ENCODE assay signal across 22 mouse cellular contexts in the genomic region with DNA sequence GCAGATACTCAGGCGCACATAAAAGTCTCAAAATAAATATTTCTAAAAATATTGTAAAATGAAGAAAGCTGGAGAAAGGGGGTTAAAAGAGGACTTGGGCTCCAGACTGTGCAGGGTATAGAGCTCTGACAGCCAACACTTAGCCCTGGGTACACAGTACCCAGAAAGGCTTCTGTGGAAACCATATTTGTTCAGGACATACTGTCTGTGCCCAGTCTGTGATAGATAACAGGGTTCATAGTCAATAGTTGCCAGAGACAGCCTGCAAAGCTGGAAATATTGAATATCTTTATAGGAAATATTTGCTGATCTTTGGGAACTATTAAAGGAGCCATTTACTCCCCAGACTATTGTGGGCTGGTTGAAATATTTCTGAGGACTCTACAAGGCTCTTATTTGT. TPM values are rescaled to one million over a fixed set of nuclear protein-coding genes. Genes with fewer than 3 reads are reported as not detected.
DNase-seq lines count a peak whose midpoint lies in the region; ATAC-seq and TF ChIP-seq lines count a peak whose summit lies in the region.
"Had no signal": no experiment of that assay in that cellular context is flagged by ENCODE, and none has a peak within 500 bp of the region (broad histone marks: within the 10 kb centered on the region; RNA-seq: fewer than 3 reads in every experiment).

No protein-coding gene starts in this region.

- H3K9ac ChIP-seq in liver, adult 2 months (ENCODE audit: low read depth, low read length): no peak overlapping the region; the same call in 1 of the 2 replicates
- no peak overlapping the region for H3K9ac ChIP-seq in liver, embryonic 11.5 days (ENCODE audit: low read depth, low read length)
- no peak overlapping the region for H3K9ac ChIP-seq in liver, postnatal 0 days (replicated peaks)
- H3K9ac ChIP-seq in liver, embryonic 12.5 days: no peak overlapping the region

- peak; percentile 85 for DNase-seq in liver, adult 2 months (ENCODE audit: extremely low read depth, low read depth, low spot score)
- no peak for DNase-seq in liver, embryonic 11.5 days (ENCODE audit: low spot score)
- DNase-seq in liver, postnatal 0 days: no peak
- no peak for DNase-seq in right cerebral cortex, postnatal 14 days
- DNase-seq: adrenal gland, adult 2 months; adrenal gland, adult 8-10 months; adrenal gland, postnatal 10 days; adrenal gland, postnatal 14 days; adrenal gland, postnatal 25 days; adrenal gland, postnatal 36 days; B cell, adult 2 months; cerebellum, adult 11 months; cerebellum, adult 11-12 months; cerebellum, adult 18-20 months had no signal

- no peaks in the 10 kb centered on the region for H3K36me3 ChIP-seq in liver, adult 2 months (ENCODE audit: control insufficient read depth, insufficient read depth, low read length)
- H3K36me3 ChIP-seq in liver, embryonic 11.5 days (ENCODE audit: control insufficient read depth, insufficient read depth, low read length): no peaks in the 10 kb centered on the region
- no peaks in the 10 kb centered on the region for H3K36me3 ChIP-seq in liver, postnatal 0 days (replicated peaks; ENCODE audit: insufficient read depth, low read length)
- H3K36me3 ChIP-seq in liver, embryonic 12.5 days: no peaks in the 10 kb centered on the region
- H3K36me3 ChIP-seq: G1E had no signal

- TF ChIP-seq EP300 in liver, postnatal 0 days (IDR thresholded peaks at IDR 0.05; ENCODE audit: low read depth): peak; percentile 55

- peak overlapping the region; percentile 70 for H3K27ac ChIP-seq in liver, adult 2 months (replicated peaks; ENCODE audit: insufficient read depth, low read depth, low read length)
- no peak overlapping the region for H3K27ac ChIP-seq in liver, embryonic 11.5 days (ENCODE audit: low read depth, low read length)
- peak overlapping the region; percentile 45 for H3K27ac ChIP-seq in liver, postnatal 0 days (ENCODE audit: low read depth)
- no peak overlapping the region for H3K27ac ChIP-seq in liver, embryonic 12.5 days
- H3K27ac ChIP-seq in embryonic fibroblast, embryonic 13.5 days (ENCODE audit: insufficient read depth, low read length): peak overlapping the region; percentile 38; the same call in 1 of the 2 replicates

- H3K79me2 ChIP-seq in liver, adult 2 months (ENCODE audit: control insufficient read depth, insufficient read depth, low read length): no peaks in the 10 kb centered on the region

- no peak for TF ChIP-seq CTCF in liver, adult 2 months (IDR thresholded peaks at IDR 0.05; ENCODE audit: low read depth, low read length)
- no peak for TF ChIP-seq CTCF in liver, postnatal 0 days (IDR thresholded peaks at IDR 0.05; ENCODE audit: low read depth)
- no peak for TF ChIP-seq CTCF in embryonic fibroblast, embryonic 13.5 days (IDR thresholded peaks at IDR 0.05; ENCODE audit: borderline replicate concordance, insufficient read depth, low read length)

- H3K4me3 ChIP-seq in liver, adult 2 months (ENCODE audit: insufficient read depth, low read depth, low read length): no peak overlapping the region
- no peak overlapping the region for H3K4me3 ChIP-seq in liver, embryonic 11.5 days (ENCODE audit: low read depth, low read length)
- H3K4me3 ChIP-seq in liver, postnatal 0 days (ENCODE audit: low read depth, low read length): no peak overlapping the region
- H3K4me3 ChIP-seq in liver, embryonic 12.5 days: no peak overlapping the region
- no peak overlapping the region for H3K4me3 ChIP-seq in embryonic fibroblast, embryonic 13.5 days (ENCODE audit: insufficient read depth, low read length)

- H3K27me3 ChIP-seq in liver, adult 2 months (ENCODE audit: control insufficient read depth, insufficient read depth, low read length): no peaks in the 10 kb centered on the region
- H3K27me3 ChIP-seq in liver, embryonic 11.5 days (replicated peaks; ENCODE audit: control insufficient read depth, insufficient read depth, low read length): no peaks in the 10 kb centered on the region
- H3K27me3 ChIP-seq in liver, postnatal 0 days (ENCODE audit: insufficient read depth, low read length): no peaks in the 10 kb centered on the region
- H3K27me3 ChIP-seq in liver, embryonic 12.5 days (replicated peaks): peaks cover 14% of the 10 kb centered on the region; the same call in 1 of the 2 replicates
- H3K27me3 ChIP-seq: CH12.LX, Patski had no signal

- H3K9me3 ChIP-seq in liver, embryonic 11.5 days (ENCODE audit: control insufficient read depth, low read length): no peaks in the 10 kb centered on the region
- no peaks in the 10 kb centered on the region for H3K9me3 ChIP-seq in liver, postnatal 0 days (ENCODE audit: low read length)
- H3K9me3 ChIP-seq in liver, embryonic 12.5 days (replicated peaks): no peaks in the 10 kb centered on the region
- H3K9me3 ChIP-seq: G1E had no signal

- no peak for ATAC-seq in liver, embryonic 11.5 days (replicated peaks; ENCODE audit: low FRiP score)
- peak; percentile 47 for ATAC-seq in liver, postnatal 0 days
- ATAC-seq in liver, embryonic 12.5 days: no peak; the same call in 1 of the 2 replicates
- ATAC-seq: activated CD4-positive, CD25-positive, alpha-beta regulatory T cell, adult 4 months; CD4-positive, CD25-positive, alpha-beta regulatory T cell, adult 4 months; Patski had no signal

- TF ChIP-seq POLR2A in liver, adult 2 months (IDR thresholded peaks at IDR 0.05; ENCODE audit: extremely low read depth, insufficient read depth, low read length): no peak
- no peak for TF ChIP-seq POLR2A in embryonic fibroblast, embryonic 13.5 days (IDR thresholded peaks at IDR 0.05; ENCODE audit: low read depth, low read length)

- H3K4me2 ChIP-seq in liver, embryonic 11.5 days: no peak overlapping the region
- no peak overlapping the region for H3K4me2 ChIP-seq in liver, postnatal 0 days (ENCODE audit: low read depth, low read length)
- no peak overlapping the region for H3K4me2 ChIP-seq in liver, embryonic 12.5 days

- WGBS in liver, adult 2 months: 32% methylated on average over 1 of the region's 1 CpGs
- WGBS in liver, embryonic 11.5 days: 70% methylated on average over 1 of the region's 1 CpGs
- WGBS in liver, postnatal 0 days (ENCODE audit: insufficient replicate concordance): 88% methylated on average over 1 of the region's 1 CpGs
- WGBS in liver, embryonic 12.5 days (ENCODE audit: insufficient replicate concordance): 75% methylated on average over 1 of the region's 1 CpGs

- H3K4me1 ChIP-seq in liver, adult 2 months (ENCODE audit: control insufficient read depth, insufficient read depth, low read length): peaks cover 13% of the 10 kb centered on the region
- no peaks in the 10 kb centered on the region for H3K4me1 ChIP-seq in liver, embryonic 11.5 days (replicated peaks; ENCODE audit: control insufficient read depth, insufficient read depth, low read length)
- H3K4me1 ChIP-seq in liver, postnatal 0 days (ENCODE audit: insufficient read depth): peaks cover 5% of the 10 kb centered on the region; the same call in 1 of the 2 replicates
- H3K4me1 ChIP-seq in liver, embryonic 12.5 days: no peaks in the 10 kb centered on the region
- H3K4me1 ChIP-seq in embryonic fibroblast, embryonic 13.5 days (ENCODE audit: control insufficient read depth, insufficient read depth, low read length): no peaks in the 10 kb centered on the region

RNA-seq across cellular contexts. Expression of a gene that starts 35.5 kb away (rescaled TPM):
- total RNA-seq in liver, adult 2 months (2014; rRNA removed): 2.1 and 3.4 TPM in 2 replicates
- 0.75 and 1.1 TPM in 2 replicates for polyA plus RNA-seq in liver, adult 2 months (2012; rRNA removed)
- polyA plus RNA-seq in liver, embryonic 11.5 days (2014; fragmentation: Nextera tagmentation; extraction: Ambion mirVana): 0.70 TPM in 2 replicates
- polyA plus RNA-seq in liver, postnatal 0 days (2015; fragmentation: Nextera tagmentation; extraction: Ambion mirVana): 0.45 and 0.72 TPM in 2 replicates
- polyA plus RNA-seq in liver, embryonic 12.5 days (2016; fragmentation: Nextera tagmentation; extraction: Ambion mirVana): 0.67 and 0.68 TPM in 2 replicates
- polyA plus RNA-seq in embryonic fibroblast, embryonic 13.5 days (2011; ENCODE audit: insufficient read length, low read depth, missing spikeins): 24.5 and 41.1 TPM in 2 replicates
- total RNA-seq: CH12.LX, MEL had no signal
- polyA plus RNA-seq: activated CD4-positive, CD25-positive, alpha-beta regulatory T cell, adult 4 months; CD4-positive, CD25-positive, alpha-beta regulatory T cell, adult 4 months; G1E had no signal

Comparison
In these comparisons a context has a peak if more than half of its experiments do, and no peak if none do; other contexts are left out.
1. H3K27ac ChIP-seq: peak in liver, adult 2 months (single experiment), liver, postnatal 0 days (single experiment) and embryonic fibroblast, embryonic 13.5 days (single experiment); none in liver, embryonic 11.5 days (single experiment) and liver, embryonic 12.5 days (single experiment).
2. RNA of a gene that starts 35.5 kb away (polyA plus RNA-seq): 24.5 to 41.1 TPM in embryonic fibroblast, embryonic 13.5 days; 0.75 to 1.1 TPM in liver, adult 2 months, 0.45 to 0.72 TPM in liver, postnatal 0 days, 0.70 TPM in liver, embryonic 11.5 days and 0.67 to 0.68 TPM in liver, embryonic 12.5 days; every median in the first group is over 10 times any median in the second.